In the genomic region with DNA sequence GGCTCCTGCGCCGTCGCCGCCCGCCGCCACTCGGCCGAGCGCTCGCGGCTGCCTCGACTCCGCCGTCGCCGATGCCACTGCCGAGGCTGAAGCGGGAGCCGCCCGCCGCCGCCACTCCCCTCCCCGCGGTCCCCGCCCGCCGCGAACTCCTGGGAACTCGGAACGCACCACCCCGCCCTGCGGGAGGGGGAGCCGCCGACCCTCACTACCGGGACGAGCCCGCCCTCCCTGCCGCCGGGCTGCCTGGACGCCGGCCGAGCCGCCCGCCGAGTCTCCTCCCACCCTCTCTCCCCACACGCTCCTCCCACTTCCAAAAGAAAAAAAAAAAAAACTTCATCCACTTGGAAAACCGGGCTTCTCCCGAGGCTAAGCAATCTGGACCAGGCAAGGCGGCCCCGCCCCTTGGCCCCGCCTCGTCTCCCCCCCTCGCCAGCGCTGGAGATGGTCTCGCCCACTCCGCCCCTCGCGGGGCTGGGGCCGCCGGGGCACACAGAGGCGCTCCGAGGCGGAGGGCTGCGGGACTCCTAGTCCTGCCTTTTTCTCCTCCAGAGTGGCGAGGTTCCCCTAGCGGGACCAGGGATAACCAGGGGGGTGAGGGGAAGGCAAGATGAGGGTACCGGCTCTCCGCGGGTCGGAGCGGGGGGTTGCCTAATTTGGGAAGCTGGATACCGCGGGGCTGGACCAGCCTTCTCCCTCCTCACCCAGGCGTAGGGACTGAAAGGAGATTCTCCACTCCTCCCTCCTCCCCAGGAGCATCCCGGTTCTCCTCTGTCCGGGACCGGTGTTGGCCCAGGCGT, we compare ENCODE assay signal across 8 mouse cellular contexts. TPM values are rescaled to one million over a fixed set of nuclear protein-coding genes. Genes with fewer than 3 reads are reported as not detected.
DNase-seq lines count a peak whose midpoint lies in the region; ATAC-seq and TF ChIP-seq lines count a peak whose summit lies in the region.

No protein-coding gene starts in this region.

- peak overlapping the region; percentile 67 for H3K4me2 ChIP-seq in forebrain, embryonic 11.5 days (ENCODE audit: low read depth, low read length, severe bottlenecking)
- peak overlapping the region; percentile 75 for H3K4me2 ChIP-seq in heart, embryonic 15.5 days
- H3K4me2 ChIP-seq in stomach, embryonic 16.5 days (ENCODE audit: low read depth, low read length), result peak overlapping the region; percentile 91

- H3K9ac ChIP-seq in forebrain, embryonic 11.5 days (ENCODE audit: low read length), result peak overlapping the region; percentile 97
- H3K9ac ChIP-seq in heart, embryonic 15.5 days, result peak overlapping the region; percentile 83
- H3K9ac ChIP-seq in liver, adult 2 months (ENCODE audit: low read depth, low read length), result peak overlapping the region; percentile 95
- H3K9ac ChIP-seq in stomach, embryonic 16.5 days (ENCODE audit: low read length), result peak overlapping the region; percentile 81

- H3K27me3 ChIP-seq in forebrain, embryonic 11.5 days (ENCODE audit: control insufficient read depth, insufficient read depth, low read length), result no peaks in the 10 kb centered on the region
- H3K27me3 ChIP-seq in heart, embryonic 15.5 days, result no peaks in the 10 kb centered on the region
- H3K27me3 ChIP-seq in liver, adult 2 months (ENCODE audit: control insufficient read depth, insufficient read depth, low read length), result no peaks in the 10 kb centered on the region
- H3K27me3 ChIP-seq in stomach, embryonic 16.5 days (ENCODE audit: control insufficient read depth, insufficient read depth, low read length), result no peaks in the 10 kb centered on the region

- H3K36me3 ChIP-seq in forebrain, embryonic 11.5 days (ENCODE audit: control insufficient read depth, insufficient read depth, low read length), result 0 out of 2 replicates have a peak, but pooled peaks cover 1% of the 10 kb centered on the region
- H3K36me3 ChIP-seq in heart, embryonic 15.5 days, result no peaks in the 10 kb centered on the region
- no peaks in the 10 kb centered on the region for H3K36me3 ChIP-seq in liver, adult 2 months (ENCODE audit: control insufficient read depth, insufficient read depth, low read length)
- H3K36me3 ChIP-seq in stomach, embryonic 16.5 days (ENCODE audit: control insufficient read depth, insufficient read depth, low read length), result no peaks in the 10 kb centered on the region

- no peaks in the 10 kb centered on the region for H3K9me3 ChIP-seq in forebrain, embryonic 11.5 days (ENCODE audit: control insufficient read depth, low read length)
- no peaks in the 10 kb centered on the region for H3K9me3 ChIP-seq in heart, embryonic 15.5 days (replicated peaks)
- H3K9me3 ChIP-seq in stomach, embryonic 16.5 days (replicated peaks; ENCODE audit: control insufficient read depth, low read length), result no peaks in the 10 kb centered on the region

- H3K4me1 ChIP-seq in forebrain, embryonic 11.5 days (replicated peaks; ENCODE audit: control insufficient read depth, insufficient read depth, low read length), result peaks cover 2% of the 10 kb centered on the region; the same call in 1 of the 2 replicates
- peaks cover 22% of the 10 kb centered on the region for H3K4me1 ChIP-seq in heart, embryonic 15.5 days (replicated peaks)
- peaks cover 4% of the 10 kb centered on the region; the same call in 1 of the 2 replicates for H3K4me1 ChIP-seq in liver, adult 2 months (ENCODE audit: control insufficient read depth, insufficient read depth, low read length)
- H3K4me1 ChIP-seq in stomach, embryonic 16.5 days (ENCODE audit: control insufficient read depth, insufficient read depth, low read length), result peaks cover 9% of the 10 kb centered on the region; the same call in 1 of the 2 replicates

- peaks cover 3% of the 10 kb centered on the region; the same call in 1 of the 2 replicates for H3K79me2 ChIP-seq in liver, adult 2 months (ENCODE audit: control insufficient read depth, insufficient read depth, low read length)

- H3K27ac ChIP-seq in forebrain, embryonic 11.5 days (ENCODE audit: low read depth, low read length), result peak overlapping the region; percentile 93
- peak overlapping the region; percentile 98 for H3K27ac ChIP-seq in heart, embryonic 15.5 days
- H3K27ac ChIP-seq in liver, adult 2 months (replicated peaks; ENCODE audit: insufficient read depth, low read depth, low read length), result peak overlapping the region; percentile 89
- H3K27ac ChIP-seq in stomach, embryonic 16.5 days (ENCODE audit: low read length), result peak overlapping the region; percentile 84

- H3K4me3 ChIP-seq in forebrain, embryonic 11.5 days (ENCODE audit: low read depth, low read length), result peak overlapping the region; percentile 90
- H3K4me3 ChIP-seq in heart, embryonic 15.5 days, result peak overlapping the region; percentile 93
- peak overlapping the region; percentile 91 for H3K4me3 ChIP-seq in liver, adult 2 months (ENCODE audit: insufficient read depth, low read depth, low read length)
- peak overlapping the region; percentile 79 for H3K4me3 ChIP-seq in stomach, embryonic 16.5 days (replicated peaks; ENCODE audit: low read length)

- ATAC-seq in forebrain, embryonic 11.5 days (replicated peaks; ENCODE audit: low FRiP score), result peak; percentile 96
- ATAC-seq in heart, embryonic 15.5 days (replicated peaks; ENCODE audit: insufficient number of reproducible peaks, insufficient read depth, low FRiP score, low read depth), result peak; percentile 96
- ATAC-seq in stomach, embryonic 16.5 days (ENCODE audit: insufficient read depth, low FRiP score), result peak; percentile 96

- under 1% methylated on average over 68 of the region's 78 CpGs for WGBS in forebrain, embryonic 11.5 days
- WGBS in heart, embryonic 15.5 days, result under 1% methylated on average over 66 of the region's 78 CpGs
- WGBS in liver, adult 2 months, result under 1% methylated on average over 72 of the region's 78 CpGs
- WGBS in stomach, embryonic 16.5 days, result 0% methylated on average over 65 of the region's 78 CpGs

- TF ChIP-seq POLR2A in liver, adult 2 months (IDR thresholded peaks at IDR 0.05; ENCODE audit: extremely low read depth, insufficient read depth, low read length), result peak; percentile 87

- TF ChIP-seq CTCF in liver, adult 2 months (IDR thresholded peaks at IDR 0.05; ENCODE audit: low read depth, low read length), result no peak

- DNase-seq in B cell, adult 2 months, result peak; percentile 1 to 8
- peak; percentile 89 for DNase-seq in brain, embryonic 18.5 days (ENCODE audit: low read depth, low spot score)
- DNase-seq in forebrain, embryonic 11.5 days (ENCODE audit: low spot score), result peak; percentile 99
- peak; percentile 98 for DNase-seq in kidney, postnatal 10 days
- peak; percentile 88 for DNase-seq in liver, adult 2 months (ENCODE audit: extremely low read depth, low read depth, low spot score)
- peak; percentile 53 for DNase-seq in naive thymus-derived CD4-positive, alpha-beta T cell, adult 2 months (ENCODE audit: low read depth)

RNA-seq across cellular contexts. Expression of gene Nectin3, which starts 1.2 kb away (rescaled TPM):
- polyA plus RNA-seq in forebrain, embryonic 11.5 days (2014; fragmentation: Nextera tagmentation; extraction: Ambion mirVana), result 76.6 and 81.0 TPM in 2 replicates
- polyA plus RNA-seq in heart, embryonic 15.5 days (2015; fragmentation: Nextera tagmentation; extraction: Ambion mirVana), result 16.1 and 16.6 TPM in 2 replicates
- 53.1 and 53.2 TPM in 2 replicates for total RNA-seq in liver, adult 2 months (2014; rRNA removed)
- 11.1 and 11.6 TPM in 2 replicates for polyA plus RNA-seq in liver, adult 2 months (2012; rRNA removed)
- polyA plus RNA-seq in stomach, embryonic 16.5 days (2015; fragmentation: Nextera tagmentation; extraction: Ambion mirVana), result 7.0 and 9.0 TPM in 2 replicates

Comparison
In these comparisons a context has a peak if more than half of its experiments do, and no peak if none do; other contexts are left out.
1. Peak in every context shown above with its lines: DNase-seq, ATAC-seq, H3K4me3 ChIP-seq and H3K27ac ChIP-seq.
2. DNase-seq: peak in every context shown above with its lines; median percentile 99 in forebrain, embryonic 11.5 days; 98 in kidney, postnatal 10 days; 89 in brain, embryonic 18.5 days; 88 in liver, adult 2 months; 53 in naive thymus-derived CD4-positive, alpha-beta T cell, adult 2 months; 4 in B cell, adult 2 months.